Mouse (Mus musculus): ENCODE measurements around the gene Slc9a1. TPM values are rescaled to one million over a fixed set of nuclear protein-coding genes. Genes with fewer than 3 reads are reported as not detected.

Gene Slc9a1
- polyA plus RNA-seq, 1 experiment from 2014 or later: 25.2 TPM

DNA sequence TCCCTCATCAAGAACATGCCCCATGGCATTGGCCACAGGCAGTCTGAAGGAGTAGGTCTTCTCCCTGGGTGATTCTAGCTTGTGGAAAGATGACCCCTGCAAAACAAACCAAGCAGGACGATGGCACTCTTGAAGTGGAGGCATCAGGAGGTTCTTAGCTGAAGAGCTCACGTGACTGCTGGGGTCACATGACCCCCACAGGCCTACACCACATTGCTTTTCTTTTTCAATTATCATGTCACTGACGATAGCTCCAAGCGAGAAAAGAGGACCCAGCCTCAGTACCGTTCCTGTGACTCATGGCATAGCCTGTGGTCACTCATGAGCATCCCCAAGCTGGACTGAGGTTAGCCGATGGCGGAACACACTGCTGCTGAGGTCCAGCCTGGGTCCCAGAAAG is 44.1 kb downstream of the Slc9a1 start:
- no peak for DNase-seq (ENCODE audit: low read depth, low spot score)
- no peak for ATAC-seq
- ChIA-PET POLR2A (interaction anchor here (0.7 kb wide), 1 partner anchor 578 kb away, joined by 4 read pairs; no protein-coding TSS in a partner anchor), CTCF (interaction anchor here (0.9 to 1.7 kb wide), 4 partner anchors 9 to 66 kb away, joined by 3 to 4 read pairs (median 3); no protein-coding TSS in a partner anchor)
- no peak for TF ChIP-seq CTCF (IDR thresholded peaks at IDR 0.05)
- in situ Hi-C loops (cut with MboI; ENCODE audit: low pct_unique_long_range_greater_than_20kb): no loop called here
- no peaks in the 10 kb centered on the region for H3K27me3 ChIP-seq

- ChIA-PET POLR2A (no interaction called here), CTCF (interaction anchor here (0.9 to 1.7 kb wide), 4 partner anchors 9 to 45 kb away, joined by 3 to 5 read pairs (median 4); no protein-coding TSS in a partner anchor)
- in situ Hi-C loops (cut with MboI; ENCODE audit: low pct_unique_long_range_greater_than_20kb): no loop called here
- no peak for DNase-seq (ENCODE audit: low read depth, low spot score)
- no peak for TF ChIP-seq CTCF (IDR thresholded peaks at IDR 0.05)
- no peaks in the 10 kb centered on the region for H3K27me3 ChIP-seq
- no peak for ATAC-seq
These were observed 45.4 kb downstream of the Slc9a1 start for GRCm38 (mm10) chr4:133414920-133415319.

GRCm38 (mm10) chr4:133419312-133420004 is 50.0 kb downstream of the Slc9a1 start:
- TF ChIP-seq CTCF (IDR thresholded peaks at IDR 0.05): no peak
- DNase-seq (ENCODE audit: low read depth, low spot score) (no peak), ATAC-seq (no peak)
- H3K27me3 ChIP-seq: no peaks in the 10 kb centered on the region
- POLR2A ChIA-PET: no interaction called here
- CTCF ChIA-PET: interaction anchor here (0.8 to 1.8 kb wide), 3 partner anchors 9 to 50 kb away, joined by 3 to 6 read pairs (median 3); partner anchors contain the start of gene Slc9a1
- in situ Hi-C loops (cut with MboI; ENCODE audit: low pct_unique_long_range_greater_than_20kb): loop anchor here (5.0 kb wide), 1 partner anchor 72 kb away; no protein-coding TSS in a partner anchor

DNA sequence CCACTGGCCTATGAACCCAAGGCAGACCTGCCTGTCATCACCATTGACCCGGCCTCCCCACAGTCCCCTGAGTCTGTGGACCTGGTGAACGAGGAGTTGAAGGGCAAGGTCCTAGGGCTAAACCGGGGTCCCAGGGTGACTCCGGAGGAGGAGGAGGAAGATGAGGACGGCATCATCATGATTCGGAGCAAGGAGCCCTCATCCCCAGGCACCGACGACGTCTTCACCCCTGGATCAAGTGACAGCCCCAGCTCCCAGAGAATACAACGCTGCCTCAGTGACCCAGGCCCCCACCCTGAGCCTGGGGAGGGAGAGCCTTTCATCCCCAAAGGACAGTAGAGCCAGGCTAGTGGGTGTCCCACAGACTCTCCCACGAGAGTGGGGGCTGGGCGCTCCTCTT is 52.5 kb downstream of the Slc9a1 start:
- TF ChIP-seq CTCF (IDR thresholded peaks at IDR 0.05): no peak
- no peak for DNase-seq (ENCODE audit: low read depth, low spot score)
- ATAC-seq: no peak
- in situ Hi-C loops (cut with MboI; ENCODE audit: low pct_unique_long_range_greater_than_20kb): loop anchor here (5.0 kb wide), 1 partner anchor 75 kb away; no protein-coding TSS in a partner anchor
- H3K27me3 ChIP-seq: no peaks in the 10 kb centered on the region
- CTCF ChIA-PET: interaction anchor here (6.0 kb wide), 1 partner anchor 27 kb away, joined by 84 read pairs; no protein-coding TSS in a partner anchor
- POLR2A ChIA-PET: no interaction called here

GRCm38 (mm10) chr4:133422601-133423000 is 53.1 kb downstream of the Slc9a1 start:
- POLR2A ChIA-PET: no interaction called here
- CTCF ChIA-PET: interaction anchor here (1.0 to 6.0 kb wide), 6 partner anchors 9 to 58 kb away, joined by 3 to 84 read pairs (median 5); partner anchors contain the start of gene Tent5b
- H3K27me3 ChIP-seq: no peaks in the 10 kb centered on the region
- no peak for TF ChIP-seq CTCF (IDR thresholded peaks at IDR 0.05)
- ATAC-seq (no peak), DNase-seq (ENCODE audit: low read depth, low spot score) (no peak)
- in situ Hi-C loops (cut with MboI; ENCODE audit: low pct_unique_long_range_greater_than_20kb): loop anchor here (5.0 kb wide), 1 partner anchor 75 kb away; no protein-coding TSS in a partner anchor

DNA sequence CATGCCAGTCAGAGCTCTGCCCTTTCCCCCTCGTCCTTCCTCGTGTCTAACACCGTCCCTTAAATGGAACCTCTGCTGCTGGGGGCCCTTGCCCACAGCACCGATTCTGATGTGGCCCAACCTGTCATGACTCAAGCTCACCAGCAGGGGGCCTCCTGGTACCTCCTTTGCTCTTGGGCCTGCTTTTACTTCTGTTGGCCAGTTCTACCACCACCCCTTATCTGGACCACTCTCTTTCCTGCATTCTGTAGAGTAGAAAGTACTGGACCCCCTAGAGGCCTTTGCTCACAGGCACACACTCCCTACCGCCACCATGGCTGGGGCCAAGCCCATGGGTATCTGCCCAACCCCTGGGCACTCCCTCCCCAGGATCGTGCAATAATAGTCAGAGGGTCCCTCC is 53.6 kb downstream of the Slc9a1 start:
- TF ChIP-seq CTCF (IDR thresholded peaks at IDR 0.05): no peak
- in situ Hi-C loops (cut with MboI; ENCODE audit: low pct_unique_long_range_greater_than_20kb): loop anchor here (5.0 kb wide), 1 partner anchor 76 kb away; no protein-coding TSS in a partner anchor
- ChIA-PET POLR2A (interaction anchor here (1.2 kb wide), 1 partner anchor 52 kb away, joined by 3 read pairs; no protein-coding TSS in a partner anchor), CTCF (interaction anchor here (1.0 to 6.0 kb wide), 8 partner anchors 8 to 57 kb away, joined by 3 to 84 read pairs (median 5); partner anchors contain the start of gene Tent5b)
- no peaks in the 10 kb centered on the region for H3K27me3 ChIP-seq
- ATAC-seq (no peak), DNase-seq (ENCODE audit: low read depth, low spot score) (no peak)

DNA sequence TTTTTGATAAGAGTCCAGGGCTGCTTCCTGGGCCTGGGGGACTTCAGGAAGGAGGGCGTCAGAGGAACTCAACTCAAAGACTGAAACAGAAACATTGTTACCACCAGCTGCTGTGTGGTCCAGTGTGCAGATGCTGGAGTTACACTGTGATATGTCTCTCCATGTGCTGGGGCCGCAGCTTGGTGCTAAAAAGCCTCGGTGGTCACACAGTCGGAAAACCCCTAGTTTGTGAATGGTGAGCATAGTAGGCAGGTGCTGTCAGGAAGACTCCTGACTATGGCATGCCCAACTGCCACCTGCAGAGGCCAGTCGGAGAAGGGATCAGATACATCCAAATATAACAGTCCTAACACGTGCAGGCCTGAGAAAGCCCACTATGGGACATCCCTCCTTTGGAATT is 54.2 kb downstream of the Slc9a1 start:
- POLR2A ChIA-PET: interaction anchor here (1.2 kb wide), 1 partner anchor 52 kb away, joined by 3 read pairs; no protein-coding TSS in a partner anchor
- in situ Hi-C loops (cut with MboI; ENCODE audit: low pct_unique_long_range_greater_than_20kb): loop anchor here (5.0 kb wide), 1 partner anchor 76 kb away; no protein-coding TSS in a partner anchor
- no peaks in the 10 kb centered on the region for H3K27me3 ChIP-seq
- ATAC-seq (no peak), DNase-seq (ENCODE audit: low read depth, low spot score) (no peak)
- CTCF ChIA-PET: interaction anchor here (1.0 to 6.0 kb wide), 11 partner anchors 8 to 87 kb away, joined by 3 to 84 read pairs (median 5); partner anchors contain the start of gene Tent5b
- TF ChIP-seq CTCF (IDR thresholded peaks at IDR 0.05): no peak

GRCm38 (mm10) chr4:133424100-133424499 is 54.6 kb downstream of the Slc9a1 start:
- TF ChIP-seq CTCF (IDR thresholded peaks at IDR 0.05): no peak
- DNase-seq (ENCODE audit: low read depth, low spot score): no peak
- ATAC-seq: no peak
- ChIA-PET POLR2A (interaction anchor here (1.0 to 1.2 kb wide), 2 partner anchors 53 to 55 kb away, joined by 3 to 6 read pairs; partner anchors contain the start of gene Slc9a1), CTCF (interaction anchor here (0.6 to 6.0 kb wide), 12 partner anchors 9 to 503 kb away, joined by 3 to 84 read pairs (median 5); partner anchors contain the start of genes Slc9a1 and Tent5b)
- no peaks in the 10 kb centered on the region for H3K27me3 ChIP-seq
- in situ Hi-C loops (cut with MboI; ENCODE audit: low pct_unique_long_range_greater_than_20kb): loop anchor here (5.0 kb wide), 1 partner anchor 77 kb away; no protein-coding TSS in a partner anchor

DNA sequence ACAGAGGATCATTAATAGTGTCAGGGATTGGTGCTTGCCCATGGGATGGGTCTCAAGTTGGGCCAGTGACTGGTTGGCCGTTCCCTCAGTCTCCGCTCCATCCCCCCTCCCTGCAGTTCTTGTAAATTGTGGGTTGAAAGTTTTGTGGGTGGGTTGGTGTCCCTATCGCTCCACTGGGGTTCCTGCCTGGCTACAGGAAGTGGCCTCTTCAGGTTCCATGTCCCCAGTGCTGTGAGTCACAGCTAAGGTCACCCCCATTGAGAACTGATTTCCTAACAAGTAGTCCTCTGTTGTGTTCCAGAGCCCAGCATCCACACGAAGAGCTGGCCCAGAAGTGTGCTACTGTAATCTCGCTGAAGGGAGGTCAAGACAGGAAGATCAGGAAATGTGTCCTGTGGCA is 56.6 kb downstream of the Slc9a1 start:
- POLR2A ChIA-PET: no interaction called here
- ATAC-seq (no peak), DNase-seq (ENCODE audit: low read depth, low spot score) (no peak)
- H3K27me3 ChIP-seq: no peaks in the 10 kb centered on the region
- CTCF ChIA-PET: interaction anchor here (6.0 kb wide), 1 partner anchor 23 kb away, joined by 84 read pairs; no protein-coding TSS in a partner anchor
- in situ Hi-C loops (cut with MboI; ENCODE audit: low pct_unique_long_range_greater_than_20kb): loop anchor here (5.0 kb wide), 1 partner anchor 36 kb away; no protein-coding TSS in a partner anchor
- TF ChIP-seq CTCF (IDR thresholded peaks at IDR 0.05): no peak

- ChIA-PET CTCF (no interaction called here), POLR2A (no interaction called here)
- no peak for TF ChIP-seq CTCF (IDR thresholded peaks at IDR 0.05)
- in situ Hi-C loops (cut with MboI; ENCODE audit: low pct_unique_long_range_greater_than_20kb): no loop called here
- H3K27me3 ChIP-seq: no peaks in the 10 kb centered on the region
- no peak for ATAC-seq
- DNase-seq (ENCODE audit: low read depth, low spot score): no peak
These were observed 62.0 kb downstream of the Slc9a1 start for GRCm38 (mm10) chr4:133431508-133431907.
